Mouse (Mus musculus): Measurements from ENCODE around the gene Cd300lf. TPM values are rescaled to one million over a fixed set of nuclear protein-coding genes. Genes with fewer than 3 reads are reported as not detected.

Cd300lf gene
- total and polyA plus RNA-seq, 3 experiments = 15.5 to 36.9 (median 35.3) TPM

GRCm38 (mm10) chr11:115083376-115084139, 50.2 kb downstream of the Cd300lf start (continued):
- peak; percentile 98 for TF ChIP-seq ZC3H11A (IDR thresholded peaks at IDR 0.05; ENCODE audit: low read depth, low read length)
- TF ChIP-seq CTCF (conservative IDR thresholded peaks at IDR 0.05 in 1 of 2, IDR thresholded peaks at IDR 0.05 in 1 of 2; ENCODE audit: low read depth in 2 of 2, low read length in 2 of 2) = peak; percentile 99
- no peak for TF ChIP-seq PAX5 (IDR thresholded peaks at IDR 0.05; ENCODE audit: low read length)
- no peak for TF ChIP-seq ZNF384 (IDR thresholded peaks at IDR 0.05; ENCODE audit: low read depth, low read length)
- no peak for TF ChIP-seq CHD2 (IDR thresholded peaks at IDR 0.05; ENCODE audit: low read length)
- TF ChIP-seq TBP (conservative IDR thresholded peaks at IDR 0.05; ENCODE audit: low read depth, low read length) = no peak
- TF ChIP-seq POLR2A (IDR thresholded peaks at IDR 0.05; ENCODE audit: low read depth, low read length) = no peak
- no peak for TF ChIP-seq GABPA (IDR thresholded peaks at IDR 0.05; ENCODE audit: insufficient replicate concordance, low read depth, low read length)
- TF ChIP-seq USF1 (IDR thresholded peaks at IDR 0.05; ENCODE audit: low read depth, low read length) = no peak
- TF ChIP-seq MAX (IDR thresholded peaks at IDR 0.05; ENCODE audit: low read length) = no peak
- TF ChIP-seq SIN3A (IDR thresholded peaks at IDR 0.05; ENCODE audit: low read length) = 0 out of 2 replicates have a peak, but pooled peaks have one; percentile 33
- no peak for TF ChIP-seq ZMIZ1 (IDR thresholded peaks at IDR 0.05; ENCODE audit: low read depth, low read length)
- no peak for TF ChIP-seq POLR2AphosphoS2 (IDR thresholded peaks at IDR 0.05; ENCODE audit: low read depth, low read length)
- TF ChIP-seq IRF4 (IDR thresholded peaks at IDR 0.05; ENCODE audit: low read depth, low read length) = peak; percentile 52; the same call in 1 of the 2 replicates
- no peak for TF ChIP-seq JUN (IDR thresholded peaks at IDR 0.05; ENCODE audit: insufficient read depth, low read depth, low read length)
- TF ChIP-seq MXI1 (IDR thresholded peaks at IDR 0.05; ENCODE audit: low read depth, low read length) = no peak
- TF ChIP-seq KAT2A (IDR thresholded peaks at IDR 0.05; ENCODE audit: insufficient replicate concordance, low read length) = no peak

GRCm38 (mm10) chr11:115082196-115082595, 51.6 kb downstream of the Cd300lf start:
- Histone ChIP-seq H3K4me1 (ENCODE audit: control insufficient read depth in 1 of 2, insufficient read depth in 2 of 2) (peaks cover 12 to 18% of the 10 kb centered on the region in 2 experiments), H3K27me3 (replicated peaks) (peaks cover 5% of the 10 kb centered on the region), H3K4me2 (ENCODE audit: insufficient read depth, low read depth, poor library complexity, severe bottlenecking) (no peak overlapping the region), H3K9ac (ENCODE audit: insufficient read depth, low read depth) (no peak overlapping the region), H3K4me3 (replicated peaks in 1 of 3; ENCODE audit: low read depth in 2 of 3, low read length in 2 of 3, poor library complexity in 1 of 3) (no peak overlapping the region), H3K27ac (ENCODE audit: insufficient read depth, low read depth) (no peak overlapping the region), H3K79me2 (replicated peaks; ENCODE audit: control insufficient read depth, extremely low read depth, insufficient read depth, poor library complexity, severe bottlenecking) (no peaks in the 10 kb centered on the region), H3K9me3 (replicated peaks; ENCODE audit: low read length) (no peaks in the 10 kb centered on the region), H3K36me3 (replicated peaks in 1 of 2; ENCODE audit: control insufficient read depth in 1 of 2, insufficient read depth in 1 of 2, low read length in 1 of 2) (no peaks in the 10 kb centered on the region)
- no peak for DNase-seq (ENCODE audit: extremely low read depth)
- in situ Hi-C loops (cut with MboI; ENCODE audit: low pct_ligation_motif_present, low pct_unique_long_range_greater_than_20kb, low sequenced_read_pairs) = loop anchor here (5.0 kb wide), 1 partner anchor 75 kb away; no protein-coding TSS in a partner anchor
- TF ChIP-seq SIN3A (IDR thresholded peaks at IDR 0.05; ENCODE audit: low read length) (no peak), GABPA (IDR thresholded peaks at IDR 0.05; ENCODE audit: insufficient replicate concordance, low read depth, low read length) (no peak), CHD1 (IDR thresholded peaks at IDR 0.05; ENCODE audit: low read depth, low read length) (no peak), MXI1 (IDR thresholded peaks at IDR 0.05; ENCODE audit: low read depth, low read length) (no peak), NRF1 (IDR thresholded peaks at IDR 0.05; ENCODE audit: low read depth, low read length) (no peak), MAX (IDR thresholded peaks at IDR 0.05; ENCODE audit: low read length) (no peak), ELF1 (IDR thresholded peaks at IDR 0.05; ENCODE audit: low read depth, low read length) (no peak), ZMIZ1 (IDR thresholded peaks at IDR 0.05; ENCODE audit: low read depth, low read length) (no peak), RCOR1 (conservative IDR thresholded peaks at IDR 0.05; ENCODE audit: low read depth, low read length) (no peak), USF1 (IDR thresholded peaks at IDR 0.05; ENCODE audit: low read depth, low read length) (no peak), PAX5 (IDR thresholded peaks at IDR 0.05; ENCODE audit: low read length) (no peak), KAT2A (IDR thresholded peaks at IDR 0.05; ENCODE audit: insufficient replicate concordance, low read length) (no peak), UBTF (IDR thresholded peaks at IDR 0.05; ENCODE audit: low read depth, low read length) (no peak), IRF4 (IDR thresholded peaks at IDR 0.05; ENCODE audit: low read depth, low read length) (no peak), RAD21 (IDR thresholded peaks at IDR 0.05; ENCODE audit: low read depth, low read length) (no peak), TCF12 (IDR thresholded peaks at IDR 0.05; ENCODE audit: low read depth, low read length) (no peak), CHD2 (IDR thresholded peaks at IDR 0.05; ENCODE audit: low read length) (no peak), POLR2A (IDR thresholded peaks at IDR 0.05; ENCODE audit: low read depth, low read length) (no peak), POLR2AphosphoS2 (IDR thresholded peaks at IDR 0.05; ENCODE audit: low read depth, low read length) (no peak)
- dilution Hi-C loops (cut with MboI; ENCODE audit: extremely low pct_ligation_motif_present, extremely low pct_unique_long_range_greater_than_20kb, low sequenced_read_pairs) = no loop called here
